Mouse (Mus musculus) kidney, postnatal 25 days (tissue): Measurements from ENCODE around the gene Dld.

Experiments used
- DNase-seq, 2 experiments: peaks; one replicate each; pipeline ENCODE4 v3.0.0; 2021; ENCODE audit warnings: mixed read lengths in 2 of 2

Gene Dld

GRCm38 (mm10) chr12:31293361-31294142, 57.7 kb downstream of the Dld start:
- DNase-seq: no peak

GRCm38 (mm10) chr12:31290951-31291350, 60.3 kb downstream of the Dld start:
- DNase-seq: no peak

GRCm38 (mm10) chr12:31289046-31289445, 62.2 kb downstream of the Dld start:
- no peak for DNase-seq

- DNase-seq: no peak
These were observed 67.6 kb downstream of the Dld start for GRCm38 (mm10) chr12:31283617-31284136.

GRCm38 (mm10) chr12:31283131-31283530, 68.1 kb downstream of the Dld start:
- DNase-seq: no peak

GRCm38 (mm10) chr12:31282241-31282640, 69.0 kb downstream of the Dld start:
- peak; percentile 60 to 73 for DNase-seq
